Mouse (Mus musculus) left cerebral cortex, adult 2 months (tissue): ENCODE measurements around the gene Mettl26. TPM values are rescaled to one million over a fixed set of nuclear protein-coding genes. Genes with fewer than 3 reads are reported as not detected.
A peak's percentile ranks its signal among the peaks of the same experiment; 100 is the strongest.

ENCODE experiments used
- DNase-seq, 2 experiments: peaks; one replicate each; pipeline ENCODE4 v3.0.0; 2021 to 2022; ENCODE audit warnings: low spot score in 2 of 2, mixed read lengths in 1 of 2; ENCODE audit errors: extremely low spot score in 1 of 2
- H3K27ac ChIP-seq: fragments of 200-600 bp; 2 replicates; pipeline ENCODE4 v1.8.1; 2022
- H3K4me3 ChIP-seq: fragments of 200-600 bp; 2 replicates; pipeline ENCODE4 v1.8.1; 2022
- CTCF ChIP-seq: fragments of 200-600 bp; IDR thresholded peaks from 2 replicates; pipeline ENCODE4 v1.8.1; 2022; ENCODE audit warnings: antibody characterized with exemption, mild to moderate bottlenecking, moderate library complexity
- intact Hi-C: fragments of 180-260 bp; cut with DNase I; formaldehyde crosslinking; loops from one replicate; pipeline ENCODE4 v1.15.1; 2025
- microRNA-seq, 2 experiments: library from miRNA; unstranded; fragments of <30 nt; microRNA quantifications; one replicate each; pipeline ENCODE4 v1.2.0; 2021
- total RNA-seq, 2 experiments: library from RNA; stranded (reverse); gene quantifications; 2 replicates each; pipeline ENCODE4 v1.2.3; 2021

The Mettl26 gene
- total RNA-seq, 2 experiments from 2014 or later, result 37.8 to 38.1 TPM

- Histone ChIP-seq H3K4me3 (peak overlapping the region; percentile 73), H3K27ac (peak overlapping the region; percentile 89)
- no peak for TF ChIP-seq CTCF
- peak; percentile 100 for DNase-seq
- intact Hi-C loops, result loop anchor here (2.0 to 5.0 kb wide), 2 partner anchors 43 to 65 kb away; partner anchors contain the start of genes Capn15 and Mettl26
Observed at GRCm38 (mm10) chr17:25919786-25920642, 45.1 kb downstream of the Mettl26 start.

GRCm38 (mm10) chr17:25922120-25922519 is 47.2 kb downstream of the Mettl26 start:
- Histone ChIP-seq H3K27ac (peak overlapping the region; percentile 28; the same call in 1 of the 2 replicates), H3K4me3 (no peak overlapping the region)
- no peak for TF ChIP-seq CTCF
- no peak for DNase-seq
- intact Hi-C loops, result no loop called here

- peak in 1 of 2 experiments; percentile 41 for DNase-seq
- intact Hi-C loops, result no loop called here
- Histone ChIP-seq H3K27ac (peak overlapping the region; percentile 76), H3K4me3 (no peak overlapping the region)
- no peak for TF ChIP-seq CTCF
Observed at GRCm38 (mm10) chr17:25925348-25925747, 50.5 kb downstream of the Mettl26 start.

Small RNAs within 50 kb of the gene (microRNA-seq; reads per million reads assigned to microRNA genes)
- 6.6 to 6.7 reads per million in 2 experiments for gene Mir3082

Other genes starting within 250 kb of the Mettl26 start
- 100 to 1,000 TPM; 146 to 168 TPM for gene Gng13, start 157.9 kb upstream of the Mettl26 start, total RNA-seq
- 1 to 10 TPM; 1.3 to 1.4 TPM for gene Chtf18, start 147.7 kb upstream of the Mettl26 start, total RNA-seq
- 10 to 100 TPM; 55.6 to 57.4 TPM for gene Rpusd1, start 147.4 kb upstream of the Mettl26 start, total RNA-seq
- under 1 TPM; 0.45 to 0.47 TPM for gene Mslnl, start 139.0 kb upstream of the Mettl26 start, total RNA-seq
- 1 to 10 TPM; 3.1 to 3.9 TPM for gene Msln, start 120.7 kb upstream of the Mettl26 start, total RNA-seq
- gene Narfl, start 101.3 kb upstream of the Mettl26 start, total RNA-seq, result 10 to 100 TPM; 32.4 to 33.2 TPM
- gene Haghl, start 89.4 kb upstream of the Mettl26 start, total RNA-seq, result 100 to 1,000 TPM; 112 to 123 TPM
- not detected for gene Ccdc78, start 88.5 kb upstream of the Mettl26 start, total RNA-seq
- gene Fam173a, start 82.2 kb upstream of the Mettl26 start, total RNA-seq, result 10 to 100 TPM; 84.9 to 85.1 TPM
- 1 to 10 TPM in 1 of 2 experiments, not detected in 1; 1.4 TPM for gene AC134908.4, start 79.4 kb upstream of the Mettl26 start, total RNA-seq
- 10 to 100 TPM; 72.3 to 88.2 TPM for gene Metrn, start 77.9 kb upstream of the Mettl26 start, total RNA-seq
- gene Fbxl16, start 66.0 kb upstream of the Mettl26 start, total RNA-seq, result 100 to 1,000 TPM; 644 to 656 TPM
- gene Wdr24, start 51.4 kb upstream of the Mettl26 start, total RNA-seq, result 10 to 100 TPM; 26.8 to 30.9 TPM
- gene Jmjd8, start 46.2 kb upstream of the Mettl26 start, total RNA-seq, result 10 to 100 TPM; 55.1 to 55.6 TPM
- 100 to 1,000 TPM; 162 to 171 TPM for gene Stub1, start 41.7 kb upstream of the Mettl26 start, total RNA-seq
- 10 to 100 TPM; 36.3 to 39.6 TPM for gene Rhbdl1, start 37.8 kb upstream of the Mettl26 start, total RNA-seq
- 10 to 100 TPM; 23.0 to 25.1 TPM for gene Gm20683, start 33.3 kb upstream of the Mettl26 start, total RNA-seq
- gene Rhot2, start 30.2 kb upstream of the Mettl26 start, total RNA-seq, result 100 to 1,000 TPM; 103 to 105 TPM
- gene Wdr90, start 13.6 kb upstream of the Mettl26 start, total RNA-seq, result 10 to 100 TPM; 34.9 to 36.8 TPM
- gene Mcrip2, start 6.3 kb upstream of the Mettl26 start, total RNA-seq, result 10 to 100 TPM; 17.8 to 25.7 TPM
- gene Wfikkn1, start 5.8 kb downstream of the Mettl26 start, total RNA-seq, result 1 to 10 TPM; 1.7 TPM
- gene Rab40c, start 44.7 kb downstream of the Mettl26 start, total RNA-seq, result 10 to 100 TPM; 46.4 to 47.2 TPM
- 100 to 1,000 TPM in 1 of 2 experiments, 10 to 100 TPM in 1; 96.5 to 118 TPM for gene Pigq, start 69.9 kb downstream of the Mettl26 start, total RNA-seq
- gene Nhlrc4, start 69.9 kb downstream of the Mettl26 start, total RNA-seq, result under 1 TPM; 0.20 to 0.87 TPM
- under 1 TPM; 0.26 to 0.27 TPM for gene A930017K11Rik, start 77.5 kb downstream of the Mettl26 start, total RNA-seq
- gene Capn15, start 110.7 kb downstream of the Mettl26 start, total RNA-seq, result 10 to 100 TPM; 53.9 to 59.3 TPM
- 100 to 1,000 TPM; 114 to 119 TPM for gene Rab11fip3, start 194.5 kb downstream of the Mettl26 start, total RNA-seq
- gene Decr2, start 215.3 kb downstream of the Mettl26 start, total RNA-seq, result 10 to 100 TPM; 28.5 to 31.5 TPM
- gene Nme4, start 220.5 kb downstream of the Mettl26 start, total RNA-seq, result 1 to 10 TPM; 3.6 to 4.2 TPM
- gene Tmem8, start 238.2 kb downstream of the Mettl26 start, total RNA-seq, result 10 to 100 TPM; 14.3 to 14.7 TPM
- gene Mrpl28, start 248.4 kb downstream of the Mettl26 start, total RNA-seq, result 10 to 100 TPM; 67.8 to 68.0 TPM